Mouse (Mus musculus) cerebellum, postnatal 14 days (tissue): Measurements from ENCODE around the gene Nudt12.

ENCODE experiments used
- DNase-seq, 2 experiments: peaks; one replicate each; pipeline ENCODE4 v3.0.0; 2021; ENCODE audit warnings: mixed read lengths in 2 of 2

Nudt12 gene

GRCm38 (mm10) chr17:59013091-59013459, at the start of gene Nudt12:
TSS of gene Nudt12 (minus strand) at chr17:59013372.
- peak; percentile 70 to 78 for DNase-seq

- DNase-seq = peak in 1 of 2 experiments; percentile 6
Measured at GRCm38 (mm10) chr17:59053306-59053705, 40.1 kb upstream of the Nudt12 start.

- DNase-seq = peak; percentile 41 to 48
Measured at GRCm38 (mm10) chr17:59039754-59040153, 26.6 kb upstream of the Nudt12 start.

- DNase-seq = no peak
Measured at GRCm38 (mm10) chr17:59033445-59033844, 20.3 kb upstream of the Nudt12 start.

- no peak for DNase-seq
Measured at GRCm38 (mm10) chr17:59026336-59026735, 13.2 kb upstream of the Nudt12 start.

GRCm38 (mm10) chr17:59024502-59024901, 11.3 kb upstream of the Nudt12 start:
- no peak for DNase-seq

GRCm38 (mm10) chr17:59023971-59024370, 10.8 kb upstream of the Nudt12 start:
- DNase-seq = no peak

- no peak for DNase-seq
Measured at GRCm38 (mm10) chr17:59018666-59019065, 5.5 kb upstream of the Nudt12 start.

GRCm38 (mm10) chr17:59012421-59013090, 616 bp downstream of the Nudt12 start:
- peak in 1 of 2 experiments; percentile 3 for DNase-seq

GRCm38 (mm10) chr17:59011546-59012307, 1.4 kb downstream of the Nudt12 start:
- DNase-seq = no peak

GRCm38 (mm10) chr17:58991275-58991674, 21.9 kb downstream of the Nudt12 start, which contains the start of gene Pdzph1:
TSS of gene Pdzph1 (minus strand) at chr17:58991375.
- no peak for DNase-seq

- DNase-seq = no peak
Measured at GRCm38 (mm10) chr17:58973237-58973636, 39.9 kb downstream of the Nudt12 start.

- DNase-seq = peak; percentile 5 to 17
Measured at GRCm38 (mm10) chr17:58959905-58960304, 53.3 kb downstream of the Nudt12 start.

GRCm38 (mm10) chr17:58957055-58957454, 56.1 kb downstream of the Nudt12 start:
- no peak for DNase-seq
